Mouse (Mus musculus): ENCODE measurements around the gene Btrc. TPM values are rescaled to one million over a fixed set of nuclear protein-coding genes. Genes with fewer than 3 reads are reported as not detected.

Gene Btrc
- polyA plus RNA-seq, 1 experiment: 55.6 TPM

DNA sequence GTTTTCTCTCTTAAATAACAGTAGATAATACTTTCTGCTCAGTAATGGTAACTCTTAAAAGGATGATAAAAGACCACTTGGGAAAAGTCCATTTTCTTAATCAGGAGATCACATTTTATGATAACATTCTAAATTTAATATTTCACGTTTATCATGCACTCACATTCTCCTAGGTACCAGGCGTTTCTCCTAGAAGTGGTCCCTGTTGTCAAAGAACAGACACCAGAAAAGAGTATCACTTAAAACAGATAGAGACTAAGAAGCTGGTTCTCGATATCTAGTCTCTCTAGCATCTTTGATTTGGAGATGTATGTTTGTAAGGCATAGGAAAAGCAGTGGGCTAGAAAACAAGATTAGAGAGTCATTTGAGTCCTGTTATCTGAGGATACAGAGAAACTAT, 147.1 kb downstream of the Btrc start:
- H3K4me1 ChIP-seq (ENCODE audit: control insufficient read depth, insufficient read depth, low read length): no peaks in the 10 kb centered on the region
- TF ChIP-seq POLR2A (IDR thresholded peaks at IDR 0.05; ENCODE audit: control insufficient read depth, low read depth, low read length) (no peak), CTCF (IDR thresholded peaks at IDR 0.05; ENCODE audit: control insufficient read depth, insufficient read depth, insufficient replicate concordance, low read depth, low read length) (no peak)

GRCm38 (mm10) chr19:45511406-45511805, 147.9 kb downstream of the Btrc start:
- H3K27ac ChIP-seq (ENCODE audit: control insufficient read depth, insufficient read depth, low read depth, low read length): no peak overlapping the region
- peaks cover 2% of the 10 kb centered on the region; the same call in 1 of the 2 replicates for H3K36me3 ChIP-seq (ENCODE audit: control insufficient read depth, insufficient read depth, low read length)
- H3K4me1 ChIP-seq (ENCODE audit: control insufficient read depth, insufficient read depth, low read length): no peaks in the 10 kb centered on the region
- no peak for TF ChIP-seq POLR2A (IDR thresholded peaks at IDR 0.05; ENCODE audit: control insufficient read depth, low read depth, low read length)
- TF ChIP-seq CTCF (IDR thresholded peaks at IDR 0.05; ENCODE audit: control insufficient read depth, insufficient read depth, insufficient replicate concordance, low read depth, low read length): no peak
- no peaks in the 10 kb centered on the region for H3K27me3 ChIP-seq (ENCODE audit: control insufficient read depth, insufficient read depth, low read length)
- no peak overlapping the region for H3K4me3 ChIP-seq (ENCODE audit: control insufficient read depth, low read depth, low read length)

More for the DNA sequence above, 147.1 kb downstream of the Btrc start:
- Histone ChIP-seq H3K36me3 (ENCODE audit: control insufficient read depth, insufficient read depth, low read length) (peaks cover 2% of the 10 kb centered on the region; the same call in 1 of the 2 replicates), H3K27me3 (ENCODE audit: control insufficient read depth, insufficient read depth, low read length) (no peaks in the 10 kb centered on the region), H3K27ac (ENCODE audit: control insufficient read depth, insufficient read depth, low read depth, low read length) (no peak overlapping the region), H3K4me3 (ENCODE audit: control insufficient read depth, low read depth, low read length) (no peak overlapping the region)

GRCm38 (mm10) chr19:45515341-45515740, 151.8 kb downstream of the Btrc start:
- TF ChIP-seq POLR2A (IDR thresholded peaks at IDR 0.05; ENCODE audit: control insufficient read depth, low read depth, low read length) (no peak), CTCF (IDR thresholded peaks at IDR 0.05; ENCODE audit: control insufficient read depth, insufficient read depth, insufficient replicate concordance, low read depth, low read length) (no peak)
- H3K4me1 ChIP-seq (ENCODE audit: control insufficient read depth, insufficient read depth, low read length): no peaks in the 10 kb centered on the region
- H3K27me3 ChIP-seq (ENCODE audit: control insufficient read depth, insufficient read depth, low read length): no peaks in the 10 kb centered on the region
- no peak overlapping the region for H3K27ac ChIP-seq (ENCODE audit: control insufficient read depth, insufficient read depth, low read depth, low read length)
- no peak overlapping the region for H3K4me3 ChIP-seq (ENCODE audit: control insufficient read depth, low read depth, low read length)
- H3K36me3 ChIP-seq (ENCODE audit: control insufficient read depth, insufficient read depth, low read length): peaks cover 3% of the 10 kb centered on the region

- H3K36me3 ChIP-seq (ENCODE audit: control insufficient read depth, insufficient read depth, low read length): peaks cover 3% of the 10 kb centered on the region
- H3K27me3 ChIP-seq (ENCODE audit: control insufficient read depth, insufficient read depth, low read length): no peaks in the 10 kb centered on the region
- H3K27ac ChIP-seq (ENCODE audit: control insufficient read depth, insufficient read depth, low read depth, low read length): no peak overlapping the region
- no peak overlapping the region for H3K4me3 ChIP-seq (ENCODE audit: control insufficient read depth, low read depth, low read length)
- TF ChIP-seq POLR2A (IDR thresholded peaks at IDR 0.05; ENCODE audit: control insufficient read depth, low read depth, low read length) (no peak), CTCF (IDR thresholded peaks at IDR 0.05; ENCODE audit: control insufficient read depth, insufficient read depth, insufficient replicate concordance, low read depth, low read length) (no peak)
- H3K4me1 ChIP-seq (ENCODE audit: control insufficient read depth, insufficient read depth, low read length): no peaks in the 10 kb centered on the region
Measured at GRCm38 (mm10) chr19:45516264-45516663, 152.7 kb downstream of the Btrc start.

DNA sequence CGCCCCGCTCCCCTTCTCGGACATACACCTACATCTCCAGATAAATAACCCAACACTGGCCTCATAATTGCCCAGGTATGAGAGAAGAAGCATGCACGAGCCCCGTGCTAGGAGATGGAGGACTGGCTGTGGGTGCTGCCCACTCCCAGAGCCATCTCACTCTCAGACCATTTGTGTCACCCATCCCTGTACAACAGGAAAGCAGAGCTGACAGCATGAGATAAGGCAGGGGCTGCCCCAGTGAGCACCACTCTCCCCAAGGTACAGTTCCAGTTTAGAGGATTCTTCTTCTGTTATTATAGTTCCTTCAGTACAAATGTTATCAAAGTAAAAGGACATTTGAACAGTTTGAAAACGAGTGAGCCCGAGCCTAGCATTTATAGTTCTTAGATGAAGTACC, 163.8 kb downstream of the Btrc start:
- Histone ChIP-seq H3K4me1 (ENCODE audit: control insufficient read depth, insufficient read depth, low read length) (no peaks in the 10 kb centered on the region), H3K27me3 (ENCODE audit: control insufficient read depth, insufficient read depth, low read length) (no peaks in the 10 kb centered on the region), H3K27ac (ENCODE audit: control insufficient read depth, insufficient read depth, low read depth, low read length) (no peak overlapping the region), H3K36me3 (ENCODE audit: control insufficient read depth, insufficient read depth, low read length) (no peaks in the 10 kb centered on the region), H3K4me3 (ENCODE audit: control insufficient read depth, low read depth, low read length) (no peak overlapping the region)
- no peak for TF ChIP-seq POLR2A (IDR thresholded peaks at IDR 0.05; ENCODE audit: control insufficient read depth, low read depth, low read length)
- TF ChIP-seq CTCF (IDR thresholded peaks at IDR 0.05; ENCODE audit: control insufficient read depth, insufficient read depth, insufficient replicate concordance, low read depth, low read length): no peak

- TF ChIP-seq CTCF (IDR thresholded peaks at IDR 0.05; ENCODE audit: control insufficient read depth, insufficient read depth, insufficient replicate concordance, low read depth, low read length): no peak
- H3K4me3 ChIP-seq (ENCODE audit: control insufficient read depth, low read depth, low read length): no peak overlapping the region
- no peaks in the 10 kb centered on the region for H3K4me1 ChIP-seq (ENCODE audit: control insufficient read depth, insufficient read depth, low read length)
- no peaks in the 10 kb centered on the region for H3K27me3 ChIP-seq (ENCODE audit: control insufficient read depth, insufficient read depth, low read length)
- no peak overlapping the region for H3K27ac ChIP-seq (ENCODE audit: control insufficient read depth, insufficient read depth, low read depth, low read length)
- H3K36me3 ChIP-seq (ENCODE audit: control insufficient read depth, insufficient read depth, low read length): no peaks in the 10 kb centered on the region
Measured at GRCm38 (mm10) chr19:45527931-45528534, 164.5 kb downstream of the Btrc start.

DNA sequence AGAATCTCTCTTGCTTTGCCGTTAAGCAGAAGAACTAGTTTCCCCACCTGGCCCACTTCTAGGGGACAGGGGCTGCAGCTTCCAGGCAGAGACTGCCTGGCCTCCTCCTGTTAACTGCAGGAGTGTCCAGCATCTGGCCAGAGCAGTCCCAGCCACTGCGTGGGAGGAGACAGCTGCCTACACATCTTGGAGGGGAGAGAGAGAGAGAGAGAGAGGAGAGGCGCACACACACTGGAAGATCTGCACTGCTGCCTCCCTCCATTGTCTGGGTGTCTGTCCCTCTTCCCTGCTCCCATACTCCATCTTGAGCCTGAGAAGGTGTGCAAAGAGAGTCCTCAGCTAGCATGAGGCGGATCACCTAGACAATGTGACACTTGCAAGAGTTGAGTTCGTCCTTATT, 165.8 kb downstream of the Btrc start:
- H3K4me3 ChIP-seq (ENCODE audit: control insufficient read depth, low read depth, low read length): no peak overlapping the region
- H3K4me1 ChIP-seq (ENCODE audit: control insufficient read depth, insufficient read depth, low read length): no peaks in the 10 kb centered on the region
- no peaks in the 10 kb centered on the region for H3K27me3 ChIP-seq (ENCODE audit: control insufficient read depth, insufficient read depth, low read length)
- TF ChIP-seq CTCF (IDR thresholded peaks at IDR 0.05; ENCODE audit: control insufficient read depth, insufficient read depth, insufficient replicate concordance, low read depth, low read length) (no peak), POLR2A (IDR thresholded peaks at IDR 0.05; ENCODE audit: control insufficient read depth, low read depth, low read length) (no peak)
- no peak overlapping the region for H3K27ac ChIP-seq (ENCODE audit: control insufficient read depth, insufficient read depth, low read depth, low read length)
- H3K36me3 ChIP-seq (ENCODE audit: control insufficient read depth, insufficient read depth, low read length): no peaks in the 10 kb centered on the region
